Mouse (Mus musculus) gastrocnemius, adult 2 months (tissue): Measurements from ENCODE around the gene Rbak. TPM values are rescaled to one million over a fixed set of nuclear protein-coding genes. Genes with fewer than 3 reads are reported as not detected.
"Not testable (repeated sequence)": the region's sequence is repeated elsewhere in the genome, so short reads cannot be mapped to it uniquely, and the experiment has no call there.

Experiments
- DNase-seq: peaks from one replicate; pipeline ENCODE4 v3.0.0; 2022
- H3K27ac ChIP-seq: fragments of 200-600 bp; 2 replicates; pipeline ENCODE4 v1.8.1; 2022; ENCODE audit warnings: mild to moderate bottlenecking
- H3K4me3 ChIP-seq: fragments of 200-600 bp; 2 replicates; pipeline ENCODE4 v1.8.1; 2022; ENCODE audit warnings: mild to moderate bottlenecking, moderate library complexity
- CTCF ChIP-seq: fragments of 200-600 bp; IDR thresholded peaks from 2 replicates; pipeline ENCODE4 v1.8.1; 2022; ENCODE audit warnings: antibody characterized with exemption, mild to moderate bottlenecking, moderate library complexity
- intact Hi-C: fragments of 180-260 bp; cut with DNase I; formaldehyde crosslinking; loops from one replicate; pipeline ENCODE4 v1.15.1; 2025
- total RNA-seq, 2 experiments: library from RNA; stranded (reverse); gene quantifications; 2 replicates each; pipeline ENCODE4 v1.2.3; 2021

The Rbak gene
- total RNA-seq, 2 experiments from 2014 or later, result 3.6 to 4.0 TPM

DNA sequence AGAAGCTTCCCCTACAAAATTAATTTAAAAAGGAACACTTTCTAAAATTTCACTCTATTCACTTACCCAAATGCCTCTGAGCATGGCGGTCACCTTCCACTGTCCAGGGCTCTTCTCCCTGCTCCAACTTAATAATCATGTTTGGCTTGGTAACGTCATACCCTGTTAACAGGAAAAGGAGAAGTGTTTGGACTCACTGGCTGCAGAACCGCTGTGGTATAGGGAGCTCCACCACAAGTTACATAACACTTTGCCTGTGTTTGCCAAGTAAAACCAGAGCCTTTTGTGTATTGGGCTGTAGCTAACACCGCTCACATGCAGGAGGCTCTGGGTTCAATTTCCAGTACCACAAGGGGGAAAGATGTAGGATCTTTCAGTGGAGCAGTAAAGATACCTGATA lies 4.6 kb downstream of the Rbak start:
- intact Hi-C loops, result no loop called here
- H3K4me3 ChIP-seq, result no peak overlapping the region
- no peak for DNase-seq
- H3K27ac ChIP-seq, result no peak overlapping the region
- TF ChIP-seq CTCF, result no peak

DNA sequence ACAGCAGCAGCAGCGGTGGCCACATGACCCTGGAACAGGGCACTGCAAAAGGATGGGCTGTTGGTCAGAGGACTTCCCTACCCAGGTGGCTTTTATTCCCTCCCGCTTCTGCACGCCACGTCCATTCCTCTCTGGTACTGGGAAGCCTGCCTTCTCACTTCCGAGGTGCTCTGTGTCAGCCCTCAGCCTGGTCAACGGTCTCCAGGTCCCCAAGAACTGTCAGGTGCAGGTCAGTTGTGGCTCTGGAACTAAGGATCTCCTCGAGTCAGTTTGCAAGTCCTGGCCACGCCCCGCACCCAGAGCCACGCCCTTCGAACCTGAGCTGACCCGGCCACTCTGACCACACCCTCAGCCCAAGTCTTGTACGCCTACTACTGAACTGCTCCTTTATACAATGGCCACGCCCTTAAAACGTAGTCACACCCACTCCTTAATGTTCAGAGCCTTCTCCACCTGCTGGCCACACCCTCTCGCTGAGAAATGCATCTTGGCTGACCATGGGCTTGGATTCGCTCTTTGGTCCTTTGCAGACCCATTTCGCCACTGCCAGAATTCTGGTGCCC lies 15.0 kb downstream of the Rbak start:
- Histone ChIP-seq H3K27ac (no peak overlapping the region), H3K4me3 (peak overlapping the region; percentile 19)
- TF ChIP-seq CTCF, result no peak
- intact Hi-C loops, result no loop called here
- DNase-seq, result peak; percentile 18

- no peak for DNase-seq
- Histone ChIP-seq H3K27ac (no peak overlapping the region), H3K4me3 (no peak overlapping the region)
- intact Hi-C loops, result no loop called here
- no peak for TF ChIP-seq CTCF
Measured at GRCm38 (mm10) chr5:143155534-143155933, 25.0 kb downstream of the Rbak start.

- H3K4me3 ChIP-seq, result no peak overlapping the region
- H3K27ac ChIP-seq, result no peak overlapping the region
- TF ChIP-seq CTCF, result no peak
- intact Hi-C loops, result no loop called here
- DNase-seq, result no peak
Measured at GRCm38 (mm10) chr5:143153756-143154155, 26.8 kb downstream of the Rbak start.

GRCm38 (mm10) chr5:143150044-143150443 lies 30.5 kb downstream of the Rbak start:
- intact Hi-C loops, result no loop called here
- no peak for TF ChIP-seq CTCF
- H3K27ac ChIP-seq, result no peak overlapping the region
- no peak for DNase-seq
- H3K4me3 ChIP-seq, result no peak overlapping the region

GRCm38 (mm10) chr5:143149536-143149935 lies 31.0 kb downstream of the Rbak start:
- DNase-seq, result no peak
- intact Hi-C loops, result no loop called here
- H3K27ac ChIP-seq, result no peak overlapping the region
- TF ChIP-seq CTCF, result no peak
- H3K4me3 ChIP-seq, result no peak overlapping the region

DNA sequence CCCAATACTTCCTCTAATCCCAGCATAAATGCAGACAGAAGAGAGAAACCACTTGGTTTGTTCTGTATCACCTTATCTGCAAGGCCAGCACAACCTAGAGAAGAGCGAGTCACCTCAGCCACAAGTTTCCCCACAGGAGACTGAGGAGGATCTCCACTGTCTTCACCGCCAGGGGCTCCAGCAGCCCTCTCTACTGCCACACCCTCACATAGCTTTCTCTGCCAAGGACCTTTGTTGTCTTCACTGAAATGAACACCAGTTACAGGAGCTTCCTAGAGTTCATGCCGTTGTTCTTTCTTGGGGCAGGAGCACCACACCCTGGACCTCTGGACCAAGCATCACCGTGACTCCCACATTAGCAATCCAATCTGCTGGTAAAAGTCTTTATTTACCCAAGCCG lies 31.9 kb downstream of the Rbak start:
- TF ChIP-seq CTCF, result no peak
- Histone ChIP-seq H3K4me3 (no peak overlapping the region), H3K27ac (no peak overlapping the region)
- intact Hi-C loops, result no loop called here
- DNase-seq, result no peak

GRCm38 (mm10) chr5:143147481-143147880 lies 33.1 kb downstream of the Rbak start, which contains the start of gene Olfr718-ps1:
Gene Olfr718-ps1 (minus strand): TSS chr5:143147581.
- intact Hi-C loops, result no loop called here
- no peak for TF ChIP-seq CTCF
- 0 out of 2 replicates have a peak within 1 kb of the TSS, but pooled peaks have one; percentile 20 for H3K27ac ChIP-seq
- DNase-seq, result no peak
- no peak within 1 kb of the TSS for H3K4me3 ChIP-seq

- Histone ChIP-seq H3K4me3 (no peak overlapping the region), H3K27ac (no peak overlapping the region)
- DNase-seq, result no peak
- no peak for TF ChIP-seq CTCF
- intact Hi-C loops, result no loop called here
Measured at GRCm38 (mm10) chr5:143137580-143137979, 43.0 kb downstream of the Rbak start.

DNA sequence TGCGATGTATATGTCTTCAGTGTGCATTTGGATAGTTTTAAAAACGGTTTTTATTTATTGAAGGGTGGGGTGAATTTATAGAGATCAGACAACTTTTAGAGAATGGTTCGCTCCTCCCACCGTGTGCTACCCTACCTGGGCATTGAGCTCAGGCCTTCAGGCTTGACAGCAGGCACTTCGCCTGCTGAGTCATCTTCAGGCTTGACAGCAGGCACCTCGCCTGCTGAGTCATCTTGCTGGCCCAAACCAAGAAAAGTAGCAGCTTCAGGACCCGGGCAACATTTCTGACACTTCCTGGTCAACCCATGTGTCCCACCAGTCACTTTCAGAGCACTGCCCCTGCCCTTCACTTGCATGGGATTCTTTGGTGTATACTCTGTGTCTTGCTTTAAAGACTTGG lies 45.5 kb downstream of the Rbak start:
- intact Hi-C loops, result no loop called here
- Histone ChIP-seq H3K27ac (no peak overlapping the region), H3K4me3 (no peak overlapping the region)
- no peak for TF ChIP-seq CTCF
- DNase-seq, result no peak

- H3K27ac ChIP-seq, intact Hi-C loops, DNase-seq, H3K4me3 ChIP-seq: not testable (repeated sequence)
Measured at GRCm38 (mm10) chr5:143134216-143135010, 46.2 kb downstream of the Rbak start.

DNA sequence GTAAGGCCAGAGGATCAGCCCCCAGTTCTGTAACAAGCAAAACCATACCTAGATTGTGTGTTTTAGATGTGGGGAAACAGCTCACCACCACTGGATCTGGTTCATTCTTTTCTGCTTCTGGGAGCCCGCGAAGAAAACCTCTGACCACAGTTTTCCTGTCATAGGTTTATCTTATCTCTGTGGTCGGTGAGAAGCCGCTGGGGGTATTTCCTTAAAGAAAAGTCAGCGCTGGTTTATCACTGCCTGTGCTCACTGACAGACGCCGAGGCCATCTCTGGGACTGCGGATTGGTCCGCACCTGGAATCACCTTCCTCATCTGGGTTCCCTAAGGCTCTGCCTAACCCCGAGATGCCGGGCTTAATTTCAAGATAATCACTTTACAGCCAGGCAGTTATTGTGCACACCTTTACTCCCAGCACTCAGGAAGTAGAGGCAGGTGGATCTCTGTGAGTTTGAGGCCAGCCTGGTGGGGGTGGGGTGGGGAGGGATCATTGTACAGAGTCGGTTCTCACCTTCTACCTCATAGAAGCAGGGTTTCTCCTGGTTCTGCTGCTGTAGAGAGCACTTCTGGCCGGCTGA lies 47.5 kb downstream of the Rbak start:
- intact Hi-C loops, result no loop called here
- no peak for TF ChIP-seq CTCF

DNA sequence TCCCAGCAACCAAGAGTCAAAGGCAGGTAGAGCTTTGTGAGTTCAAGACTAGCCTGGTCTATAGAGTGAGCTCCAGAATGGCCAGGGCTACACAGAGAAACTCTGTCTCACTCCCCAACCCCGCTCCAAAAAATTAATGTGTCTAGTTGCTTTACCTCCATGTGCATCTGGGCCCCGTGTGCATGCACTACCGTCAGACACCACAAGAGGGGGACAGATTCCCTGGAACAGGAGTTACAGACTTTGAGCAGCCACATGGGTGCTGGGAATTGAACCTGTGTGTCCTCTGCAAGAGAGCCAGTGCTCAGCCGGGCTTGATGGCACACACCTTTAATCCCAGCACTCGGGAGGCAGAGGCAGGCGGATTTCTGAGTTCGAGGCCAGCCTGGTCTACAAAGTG lies 50.2 kb downstream of the Rbak start:
- DNase-seq, result no peak
- Histone ChIP-seq H3K4me3 (no peak overlapping the region), H3K27ac (no peak overlapping the region)
- peak; percentile 42 for TF ChIP-seq CTCF
- intact Hi-C loops, result no loop called here

More for the DNA sequence above, 47.5 kb downstream of the Rbak start:
- no peak overlapping the region for H3K4me3 ChIP-seq
- no peak overlapping the region for H3K27ac ChIP-seq
- no peak for DNase-seq
